Mouse (Mus musculus) cerebellum, adult 11 months (tissue): ENCODE data around the gene Slc25a18.
A peak's percentile ranks its signal among the peaks of the same experiment; 100 is the strongest.

Source experiments
- DNase-seq: peaks from one replicate; pipeline ENCODE4 v3.0.0; 2022

Gene Slc25a18

GRCm38 (mm10) chr6:120773149-120773628 lies at the start of gene Slc25a18:
TSS of gene Slc25a18 (plus strand) at chr6:120773578.
- DNase-seq: no peak

- DNase-seq: no peak
These were observed 47.4 kb upstream of the Slc25a18 start for GRCm38 (mm10) chr6:120725986-120726385.

- DNase-seq: no peak
These were observed 37.4 kb upstream of the Slc25a18 start for GRCm38 (mm10) chr6:120736011-120736410.

GRCm38 (mm10) chr6:120736566-120736965 lies 36.8 kb upstream of the Slc25a18 start:
- DNase-seq: peak; percentile 16

GRCm38 (mm10) chr6:120743130-120743529 lies 30.2 kb upstream of the Slc25a18 start:
- no peak for DNase-seq

- DNase-seq: no peak
These were observed 29.1 kb upstream of the Slc25a18 start for GRCm38 (mm10) chr6:120744266-120744665.

- DNase-seq: no peak
These were observed 27.0 kb upstream of the Slc25a18 start for GRCm38 (mm10) chr6:120746416-120746815.

GRCm38 (mm10) chr6:120761151-120761550 lies 12.2 kb upstream of the Slc25a18 start:
- no peak for DNase-seq

- no peak for DNase-seq
These were observed 3.4 kb upstream of the Slc25a18 start for GRCm38 (mm10) chr6:120769972-120770371.

- no peak for DNase-seq
These were observed 2.0 kb upstream of the Slc25a18 start for GRCm38 (mm10) chr6:120771366-120771765.

- DNase-seq: no peak
These were observed 1.4 kb upstream of the Slc25a18 start for GRCm38 (mm10) chr6:120772025-120772424.

GRCm38 (mm10) chr6:120773763-120774162 lies 385 bp downstream of the Slc25a18 start:
- no peak for DNase-seq

- DNase-seq: no peak
These were observed 2.9 kb downstream of the Slc25a18 start for GRCm38 (mm10) chr6:120776286-120776685.

- DNase-seq: no peak
These were observed 4.2 kb downstream of the Slc25a18 start for GRCm38 (mm10) chr6:120777533-120777932.

GRCm38 (mm10) chr6:120778226-120778625 lies 4.8 kb downstream of the Slc25a18 start:
- no peak for DNase-seq

GRCm38 (mm10) chr6:120782948-120783347 lies 9.6 kb downstream of the Slc25a18 start:
- no peak for DNase-seq

- DNase-seq: no peak
These were observed 11.0 kb downstream of the Slc25a18 start for GRCm38 (mm10) chr6:120784351-120784750.

- no peak for DNase-seq
These were observed 14.8 kb downstream of the Slc25a18 start for GRCm38 (mm10) chr6:120788068-120788607.

GRCm38 (mm10) chr6:120788904-120789303 lies 15.5 kb downstream of the Slc25a18 start:
- no peak for DNase-seq

GRCm38 (mm10) chr6:120790153-120790552 lies 16.8 kb downstream of the Slc25a18 start:
- DNase-seq: no peak

GRCm38 (mm10) chr6:120790717-120791116 lies 17.3 kb downstream of the Slc25a18 start:
- DNase-seq: no peak

- DNase-seq: no peak
These were observed 19.6 kb downstream of the Slc25a18 start for GRCm38 (mm10) chr6:120792947-120793346.

- DNase-seq: no peak
These were observed 22.2 kb downstream of the Slc25a18 start for GRCm38 (mm10) chr6:120795422-120796086.

- DNase-seq: no peak
These were observed 22.7 kb downstream of the Slc25a18 start for GRCm38 (mm10) chr6:120796111-120796510.

- DNase-seq: no peak
These were observed 24.6 kb downstream of the Slc25a18 start for GRCm38 (mm10) chr6:120798019-120798418.
